Mouse (Mus musculus) lung, adult 2 months (tissue): ENCODE measurements around the gene Cox20.

Experiments used
- CTCF ChIP-seq: fragments of 200-500 bp; IDR thresholded peaks from 2 replicates; pipeline ENCODE4 v1.5.1; 2011; ENCODE audit warnings: mild to moderate bottlenecking, low read length, control low read depth; ENCODE audit not compliant: insufficient read depth
- POLR2A ChIP-seq: fragments of 200-500 bp; IDR thresholded peaks from 2 replicates; pipeline ENCODE4 v1.6.1; 2011; ENCODE audit warnings: low read depth, mild to moderate bottlenecking, control low read depth, low read length, borderline replicate concordance; ENCODE audit errors: extremely low read depth

- TF ChIP-seq POLR2A (no peak), CTCF (no peak)
Measured at GRCm38 (mm10) chr1:178368121-178368520, 49.2 kb downstream of the Cox20 start.
